Mouse (Mus musculus) brain, embryonic 14.5 days (tissue): ENCODE data around the gene Rfc4.

Experiments
- CTCF ChIP-seq: fragments of 200-500 bp; IDR thresholded peaks from 2 replicates; pipeline ENCODE4 v1.5.1; 2012; ENCODE audit warnings: inconsistent platforms, mild to moderate bottlenecking, moderate library complexity, borderline replicate concordance; ENCODE audit not compliant: insufficient read depth, insufficient read length; ENCODE audit errors: extremely low read depth
- POLR2A ChIP-seq: fragments of 200-500 bp; IDR thresholded peaks from 2 replicates; pipeline ENCODE4 v1.6.1; 2012; ENCODE audit warnings: mild to moderate bottlenecking, inconsistent platforms, borderline replicate concordance; ENCODE audit not compliant: poor library complexity, insufficient read depth, insufficient read length, severe bottlenecking; ENCODE audit errors: extremely low read depth

DNA sequence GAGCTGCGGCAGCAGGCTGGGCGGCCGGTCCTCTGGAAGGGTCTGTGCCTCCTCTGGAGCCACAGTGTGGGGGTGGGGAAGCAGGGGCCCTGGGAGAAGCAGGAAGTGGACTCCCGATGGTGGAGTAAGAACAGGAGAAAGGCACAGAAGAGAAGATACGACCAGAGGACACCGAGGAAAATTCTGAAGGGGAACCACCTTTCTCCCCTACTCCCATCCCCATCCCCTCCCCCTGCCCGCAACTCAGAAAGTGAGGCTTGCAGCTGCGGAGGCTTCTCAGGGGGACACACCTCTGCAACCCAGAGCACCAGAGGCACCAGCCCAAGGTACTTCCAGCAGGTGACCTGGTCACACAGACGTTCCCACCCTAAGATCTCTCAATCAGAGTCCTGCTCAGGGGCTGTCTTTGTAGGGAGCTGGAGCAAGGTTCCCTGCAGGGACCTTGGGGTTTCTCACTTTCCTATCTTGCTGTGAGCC is 27.4 kb downstream of the Rfc4 start:
- TF ChIP-seq POLR2A: no peak
- no peak for TF ChIP-seq CTCF
